Mouse (Mus musculus) CD4-positive helper T cell, adult 2 months (primary cell): Measurements from ENCODE around the gene Banp.

Experiments
- DNase-seq: peaks from one replicate; pipeline ENCODE4 v3.0.0-alpha.2; 2012; ENCODE audit warnings: low read depth, missing footprints, low spot score

Gene Banp

GRCm38 (mm10) chr8:121926266-121926665 is 23.3 kb upstream of the Banp start:
- DNase-seq, result no peak

DNA sequence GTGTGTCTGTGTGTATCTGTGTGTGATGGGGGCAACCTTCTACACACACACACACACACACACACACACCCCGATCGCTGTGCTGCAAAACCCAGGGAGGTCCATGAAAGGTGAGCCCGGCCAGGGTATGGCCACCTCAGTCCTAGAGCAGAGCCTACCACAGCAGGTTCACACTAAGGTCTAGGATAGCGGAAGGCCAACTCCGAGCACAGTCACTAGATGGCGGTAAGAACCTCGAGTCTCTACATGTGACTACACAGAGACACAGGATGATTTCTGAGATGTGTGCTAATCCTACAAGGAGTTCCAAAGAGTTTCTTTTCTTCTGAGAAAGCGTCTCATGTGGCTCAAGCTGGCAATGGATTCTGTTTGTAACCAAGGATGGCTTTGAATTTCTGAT is 22.2 kb upstream of the Banp start:
- peak; percentile 58 for DNase-seq

GRCm38 (mm10) chr8:121930047-121930446 is 19.5 kb upstream of the Banp start:
- no peak for DNase-seq

DNA sequence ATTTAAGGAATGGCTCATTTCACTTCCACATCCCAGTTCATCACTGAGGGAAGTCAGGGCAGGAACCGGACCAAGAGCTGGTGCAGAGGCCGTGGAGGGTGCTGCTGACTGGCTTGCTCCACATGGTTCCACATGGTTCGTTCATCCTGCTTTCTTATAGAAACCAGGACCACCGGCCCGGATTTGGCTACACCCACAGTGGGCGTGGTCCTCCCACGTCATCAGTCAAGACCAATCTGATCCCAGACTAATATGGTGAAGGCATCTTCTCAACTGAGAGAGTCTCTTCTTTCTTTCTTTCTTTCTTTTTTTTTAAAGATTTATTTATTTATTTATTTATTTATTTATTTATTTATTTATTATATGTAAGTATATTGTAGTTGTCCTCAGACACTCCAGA is 18.0 kb upstream of the Banp start:
- no peak for DNase-seq

DNA sequence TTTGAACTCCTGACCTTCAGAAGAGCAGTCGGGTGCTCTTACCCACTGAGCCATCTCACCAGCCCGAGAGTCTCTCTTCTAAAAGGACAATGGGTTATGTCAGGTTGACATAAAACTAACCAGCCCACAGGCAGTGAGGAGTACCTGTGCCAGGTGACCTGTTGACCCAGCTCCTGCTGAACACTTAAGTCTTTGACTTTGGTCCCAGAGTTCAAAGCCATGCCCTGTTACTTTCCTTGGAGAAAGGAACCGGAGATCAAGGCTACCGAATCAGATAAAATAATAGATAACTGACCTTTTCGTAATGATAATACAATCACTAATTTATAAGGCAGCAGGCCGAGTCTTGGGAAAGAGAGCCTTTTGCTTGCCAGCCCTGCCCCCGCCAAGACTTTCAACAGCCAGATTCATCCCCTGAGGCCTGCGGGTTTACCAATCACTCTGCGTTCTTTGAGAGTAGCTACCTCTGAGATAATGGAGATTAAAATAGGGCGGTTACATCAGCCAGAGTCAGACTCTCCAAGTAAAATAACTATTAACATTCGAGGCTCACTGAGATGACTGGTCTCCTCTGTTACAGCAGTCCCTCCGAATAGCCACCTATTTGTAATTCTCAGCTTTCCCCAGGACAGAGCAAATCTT is 17.4 kb upstream of the Banp start:
- no peak for DNase-seq

DNA sequence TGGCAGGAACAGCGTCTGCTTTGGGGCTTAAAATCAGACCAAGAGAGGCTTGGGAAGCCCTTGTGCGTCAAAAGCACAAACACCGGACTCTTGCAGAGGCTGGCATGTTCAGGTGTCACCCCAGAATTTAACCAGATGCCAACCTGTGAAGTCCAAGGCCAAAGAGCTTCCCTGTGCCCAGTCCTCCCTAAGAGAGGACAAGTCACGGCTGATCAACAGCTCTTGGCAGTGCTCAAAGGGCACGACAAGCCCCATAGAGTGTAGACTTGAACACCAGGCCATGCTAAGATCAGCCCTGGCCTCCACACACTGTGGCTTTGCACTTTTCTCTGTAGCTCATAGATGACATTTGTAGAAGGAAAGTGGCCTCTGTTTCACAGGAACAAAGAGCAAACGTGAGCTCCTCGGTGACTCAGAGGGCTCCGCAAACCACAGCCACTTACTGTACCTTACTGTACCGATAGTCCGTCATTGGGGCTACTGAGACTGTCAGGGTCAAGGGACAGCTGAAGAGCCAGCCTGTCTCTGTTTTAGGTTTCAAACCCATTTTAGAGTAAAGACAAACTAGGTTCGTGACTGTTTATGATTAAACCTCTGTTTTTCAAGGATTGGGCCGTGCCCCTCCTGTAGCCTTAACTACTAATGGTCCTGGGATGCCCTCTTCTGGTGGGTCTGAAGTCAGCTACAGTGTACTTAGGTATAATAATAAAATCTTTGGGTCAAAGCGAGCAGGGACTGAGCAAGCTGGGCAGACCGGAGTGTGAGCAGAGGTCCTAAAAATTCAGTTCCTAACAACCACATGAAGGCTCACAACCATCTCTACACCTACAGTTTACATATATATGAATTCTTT is 16.7 kb upstream of the Banp start:
- no peak for DNase-seq

DNA sequence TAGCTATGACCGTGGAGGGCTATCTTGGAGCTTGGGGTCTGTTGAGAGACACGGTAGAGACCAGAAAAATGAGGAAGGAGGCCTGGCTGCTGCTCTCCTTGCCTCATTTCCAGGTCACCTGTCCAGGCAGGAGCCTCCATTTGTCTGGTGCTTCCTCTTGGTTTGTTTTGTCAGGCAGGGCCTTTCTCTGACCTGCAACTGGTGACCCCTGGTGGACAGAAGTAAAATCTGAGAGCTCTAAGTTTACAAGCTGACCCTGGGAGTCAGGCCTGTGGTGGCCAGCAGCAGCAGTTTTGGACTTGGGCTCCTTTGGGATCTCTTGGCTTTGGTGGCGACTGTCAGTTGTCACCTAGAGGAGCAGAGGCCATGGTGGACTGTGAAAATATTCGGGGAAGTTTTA is 15.0 kb upstream of the Banp start:
- no peak for DNase-seq

GRCm38 (mm10) chr8:121934923-121935322 is 14.6 kb upstream of the Banp start:
- no peak for DNase-seq

- no peak for DNase-seq
Observed at GRCm38 (mm10) chr8:121935341-121936294, 13.9 kb upstream of the Banp start.

GRCm38 (mm10) chr8:121936391-121936790 is 13.2 kb upstream of the Banp start:
- no peak for DNase-seq

GRCm38 (mm10) chr8:121938732-121939131 is 10.8 kb upstream of the Banp start:
- DNase-seq, result no peak

GRCm38 (mm10) chr8:121943057-121943540 is 6.5 kb upstream of the Banp start:
- no peak for DNase-seq

DNA sequence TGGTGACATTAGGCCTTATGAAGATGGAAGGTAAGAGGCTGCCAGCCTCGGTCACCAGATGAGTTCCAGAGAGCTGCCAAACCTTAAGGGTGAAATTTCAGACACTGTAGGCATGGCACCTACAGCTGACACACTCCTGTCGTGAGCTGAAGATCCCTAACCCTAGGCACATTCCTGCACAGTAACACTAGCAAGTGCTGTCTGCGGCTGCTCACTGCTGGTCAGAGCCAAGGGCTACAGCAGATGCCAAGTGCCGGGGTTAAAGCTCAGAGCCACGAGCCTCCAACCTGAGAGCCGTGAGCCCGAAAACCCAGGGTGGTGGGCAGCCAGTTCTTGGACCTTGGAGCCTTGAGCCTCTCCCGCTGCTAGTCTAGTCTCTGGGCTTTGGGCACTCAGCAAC is 5.8 kb upstream of the Banp start:
- no peak for DNase-seq

DNA sequence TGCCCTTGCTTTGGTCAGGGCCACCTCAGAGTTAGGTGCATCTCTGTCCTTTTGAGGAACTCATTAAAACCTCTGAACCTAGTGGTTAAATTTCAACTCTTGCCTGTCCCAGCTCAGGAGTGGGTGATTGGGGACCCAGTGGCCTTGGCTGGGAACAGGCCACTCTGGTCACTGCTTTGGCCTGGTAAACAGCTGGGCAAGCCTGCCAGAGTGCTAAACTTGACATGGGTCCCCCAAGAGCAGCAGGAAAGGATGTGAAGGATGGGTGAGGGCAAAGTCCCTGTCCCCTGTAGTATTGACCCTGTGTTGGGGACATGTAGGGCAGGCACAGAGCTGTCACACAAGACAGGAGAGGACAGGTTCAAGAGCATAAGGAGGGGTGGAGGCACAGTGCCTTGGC is 4.7 kb upstream of the Banp start, which contains the start of gene Car5a:
Car5a (minus strand) TSS at position 74 of the 400 bp plus-strand sequence.
- DNase-seq, result no peak

DNA sequence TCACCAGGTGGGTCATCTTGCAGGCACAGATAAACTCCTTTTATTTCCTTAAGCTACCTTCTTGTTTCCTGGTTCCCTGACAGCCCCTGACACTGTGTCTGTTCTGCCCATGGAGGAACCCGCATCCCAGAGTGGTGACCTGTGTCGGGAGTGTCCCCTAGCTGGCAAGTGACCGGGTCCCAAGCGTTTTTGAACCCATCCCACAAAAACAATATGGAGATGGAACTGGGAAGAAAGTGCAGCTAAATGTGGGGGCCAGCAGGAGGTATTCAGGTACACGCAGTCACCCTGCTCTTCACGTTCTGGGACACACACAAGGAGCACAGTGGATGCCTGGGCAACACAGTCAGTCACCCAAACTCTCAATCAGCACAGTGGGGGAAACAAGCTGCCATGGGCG is 3.2 kb upstream of the Banp start:
- no peak for DNase-seq

DNA sequence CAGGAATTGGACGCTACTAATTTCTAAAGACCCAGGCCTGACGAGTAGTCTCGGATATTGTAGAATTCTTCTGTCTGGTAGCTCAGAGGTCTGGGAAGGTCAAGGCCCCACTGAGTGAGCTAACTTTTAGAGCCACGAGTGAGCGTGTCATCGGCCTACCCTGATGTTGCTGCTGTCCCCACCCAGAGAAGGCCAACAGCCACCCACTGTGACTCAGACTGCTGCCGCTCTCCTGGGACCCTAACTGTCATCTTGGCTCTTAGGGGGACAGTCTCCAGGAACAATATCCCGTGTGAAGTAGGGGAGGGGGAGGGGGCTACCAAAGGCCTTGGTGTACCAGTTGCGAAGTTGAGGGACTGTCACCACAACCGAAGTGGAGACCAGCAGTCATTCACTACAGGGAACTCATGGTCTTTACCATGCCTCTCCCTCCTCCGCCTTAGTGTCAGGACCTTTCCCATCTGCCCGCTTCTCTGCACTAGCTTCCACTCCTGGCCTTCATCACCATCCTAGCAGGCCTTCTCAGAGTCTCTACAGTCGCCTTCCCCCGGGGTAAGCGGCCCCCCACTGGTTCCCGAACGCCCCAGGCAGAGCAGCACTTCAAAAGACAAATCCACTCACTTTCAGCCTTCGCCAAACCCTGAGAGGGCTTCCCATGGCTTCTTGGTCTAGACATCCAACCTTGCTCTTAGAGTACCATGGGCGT is 2.4 kb upstream of the Banp start:
- DNase-seq, result no peak

DNA sequence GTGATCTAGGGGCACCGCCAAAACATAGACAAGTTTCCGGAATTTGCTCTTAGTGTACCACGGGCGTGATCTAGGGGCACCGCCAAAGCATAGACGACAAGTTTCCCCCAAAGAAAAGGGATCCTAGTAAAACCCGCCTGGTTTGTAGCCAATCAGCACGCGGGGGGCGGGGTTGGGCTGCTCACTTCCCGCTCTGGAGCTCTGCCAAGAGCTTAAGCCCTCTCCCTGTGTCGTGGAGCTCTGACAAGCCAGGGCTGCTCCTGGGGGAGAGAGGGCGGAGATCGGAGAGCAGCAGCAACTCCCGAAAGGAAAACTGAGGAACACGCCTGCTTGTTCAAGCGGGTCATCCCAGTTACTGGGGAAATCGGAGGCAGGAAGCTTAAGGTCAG is 1.8 kb upstream of the Banp start:
- DNase-seq, result peak; percentile 84

- peak; percentile 54 for DNase-seq
Observed at GRCm38 (mm10) chr8:121948321-121949145, 1.0 kb upstream of the Banp start.

- DNase-seq, result peak; percentile 100
Observed at GRCm38 (mm10) chr8:121949941-121950748, 595 bp downstream of the Banp start.
